Mouse (Mus musculus): Measurements from ENCODE around the gene Ifna11. TPM values are rescaled to one million over a fixed set of nuclear protein-coding genes. Genes with fewer than 3 reads are reported as not detected.
"Not testable (repeated sequence)": the region's sequence is repeated elsewhere in the genome, so short reads cannot be mapped to it uniquely, and the experiment has no call there.

Gene Ifna11
- total and polyA plus RNA-seq, 3 experiments = not detected

- Histone ChIP-seq H3K9me3 (replicated peaks; ENCODE audit: low read length) (peaks cover 10% of the 10 kb centered on the region), H3K4me1 (ENCODE audit: control insufficient read depth in 1 of 2, insufficient read depth in 2 of 2) (no peaks in the 10 kb centered on the region), H3K36me3 (replicated peaks in 1 of 2; ENCODE audit: control insufficient read depth in 1 of 2, insufficient read depth in 1 of 2, low read length in 1 of 2) (no peaks in the 10 kb centered on the region), H3K4me2 (ENCODE audit: insufficient read depth, low read depth, poor library complexity, severe bottlenecking) (no peak within 1 kb of the TSS), H3K9ac (ENCODE audit: insufficient read depth, low read depth) (no peak within 1 kb of the TSS), H3K27me3 (replicated peaks) (peaks cover 46% of the 10 kb centered on the region), H3K27ac (ENCODE audit: insufficient read depth, low read depth) (no peak within 1 kb of the TSS), H3K79me2 (replicated peaks; ENCODE audit: control insufficient read depth, extremely low read depth, insufficient read depth, poor library complexity, severe bottlenecking) (no peaks in the 10 kb centered on the region), H3K4me3 (replicated peaks in 1 of 3; ENCODE audit: low read depth in 2 of 3, low read length in 2 of 3, poor library complexity in 1 of 3) (no peak within 1 kb of the TSS)
- no peak for DNase-seq (ENCODE audit: extremely low read depth)
- in situ Hi-C loops (cut with MboI; ENCODE audit: low pct_ligation_motif_present, low pct_unique_long_range_greater_than_20kb, low sequenced_read_pairs) (no loop called here), dilution Hi-C loops (cut with MboI; ENCODE audit: extremely low pct_ligation_motif_present, extremely low pct_unique_long_range_greater_than_20kb, low sequenced_read_pairs) (no loop called here)
- TF ChIP-seq MYC (IDR thresholded peaks at IDR 0.05; ENCODE audit: low read depth, low read length) (no peak), ZNF384 (IDR thresholded peaks at IDR 0.05; ENCODE audit: low read depth, low read length) (no peak), POLR2A (IDR thresholded peaks at IDR 0.05; ENCODE audit: low read depth, low read length) (no peak), ETS1 (conservative IDR thresholded peaks at IDR 0.05; ENCODE audit: low read depth, low read length) (no peak), BHLHE40 (IDR thresholded peaks at IDR 0.05; ENCODE audit: low read depth, low read length) (no peak), MAFK (IDR thresholded peaks at IDR 0.05; ENCODE audit: insufficient replicate concordance, low read length) (no peak), HCFC1 (IDR thresholded peaks at IDR 0.05; ENCODE audit: low read depth, low read length) (no peak), RAD21 (IDR thresholded peaks at IDR 0.05; ENCODE audit: low read depth, low read length) (no peak), SMC3 (IDR thresholded peaks at IDR 0.05; ENCODE audit: low read depth, low read length) (no peak), RCOR1 (conservative IDR thresholded peaks at IDR 0.05; ENCODE audit: low read depth, low read length) (no peak), CHD2 (IDR thresholded peaks at IDR 0.05; ENCODE audit: low read length) (no peak), JUN (IDR thresholded peaks at IDR 0.05; ENCODE audit: insufficient read depth, low read depth, low read length) (no peak)
These were observed 3.8 kb upstream of the Ifna11 start, which contains the start of gene Ifna7 for GRCm38 (mm10) chr4:88815928-88816327. Gene Ifna7 (plus strand): TSS chr4:88816228.

- Histone ChIP-seq H3K4me2 (ENCODE audit: insufficient read depth, low read depth, poor library complexity, severe bottlenecking) (no peak overlapping the region), H3K4me3 (replicated peaks in 1 of 3; ENCODE audit: low read depth in 2 of 3, low read length in 2 of 3, poor library complexity in 1 of 3) (no peak overlapping the region), H3K9ac (ENCODE audit: insufficient read depth, low read depth) (no peak overlapping the region), H3K36me3 (replicated peaks in 1 of 2; ENCODE audit: control insufficient read depth in 1 of 2, insufficient read depth in 1 of 2, low read length in 1 of 2) (no peaks in the 10 kb centered on the region), H3K4me1 (ENCODE audit: control insufficient read depth in 1 of 2, insufficient read depth in 2 of 2) (no peaks in the 10 kb centered on the region), H3K79me2 (replicated peaks; ENCODE audit: control insufficient read depth, extremely low read depth, insufficient read depth, poor library complexity, severe bottlenecking) (no peaks in the 10 kb centered on the region), H3K27me3 (replicated peaks) (peaks cover 20% of the 10 kb centered on the region), H3K9me3 (replicated peaks; ENCODE audit: low read length) (no peaks in the 10 kb centered on the region), H3K27ac (ENCODE audit: insufficient read depth, low read depth) (no peak overlapping the region)
- in situ Hi-C loops (cut with MboI; ENCODE audit: low pct_ligation_motif_present, low pct_unique_long_range_greater_than_20kb, low sequenced_read_pairs) (no loop called here), dilution Hi-C loops (cut with MboI; ENCODE audit: extremely low pct_ligation_motif_present, extremely low pct_unique_long_range_greater_than_20kb, low sequenced_read_pairs) (no loop called here)
- peak; percentile 27 for DNase-seq (ENCODE audit: extremely low read depth)
- peak; percentile 55 to 73 for TF ChIP-seq CTCF (conservative IDR thresholded peaks at IDR 0.05 in 1 of 2, IDR thresholded peaks at IDR 0.05 in 1 of 2; ENCODE audit: low read depth in 2 of 2, low read length in 2 of 2)
- peak; percentile 46 for TF ChIP-seq SMC3 (IDR thresholded peaks at IDR 0.05; ENCODE audit: low read depth, low read length)
- TF ChIP-seq MAZ (IDR thresholded peaks at IDR 0.05; ENCODE audit: low read depth, low read length) = no peak
- no peak for TF ChIP-seq KAT2A (IDR thresholded peaks at IDR 0.05; ENCODE audit: insufficient replicate concordance, low read length)
- TF ChIP-seq ELF1 (IDR thresholded peaks at IDR 0.05; ENCODE audit: low read depth, low read length) = no peak
- TF ChIP-seq ZMIZ1 (IDR thresholded peaks at IDR 0.05; ENCODE audit: low read depth, low read length) = no peak
- TF ChIP-seq RCOR1 (conservative IDR thresholded peaks at IDR 0.05; ENCODE audit: low read depth, low read length) = no peak
- TF ChIP-seq RAD21 (IDR thresholded peaks at IDR 0.05; ENCODE audit: low read depth, low read length) = peak; percentile 19
- no peak for TF ChIP-seq NELFE (IDR thresholded peaks at IDR 0.05; ENCODE audit: low read depth, low read length)
- no peak for TF ChIP-seq USF1 (IDR thresholded peaks at IDR 0.05; ENCODE audit: low read depth, low read length)
- TF ChIP-seq ZNF384 (IDR thresholded peaks at IDR 0.05; ENCODE audit: low read depth, low read length) = no peak
These were observed 3.2 kb downstream of the Ifna11 start for GRCm38 (mm10) chr4:88822995-88823394.

GRCm38 (mm10) chr4:88827116-88827515, 7.4 kb downstream of the Ifna11 start, which contains the start of gene Ifna6:
Gene Ifna6 (plus strand): TSS chr4:88827416.
- DNase-seq (ENCODE audit: extremely low read depth); H3K4me3 ChIP-seq (replicated peaks in 1 of 3; ENCODE audit: low read depth in 2 of 3, low read length in 2 of 3, poor library complexity in 1 of 3); H3K9me3 ChIP-seq (replicated peaks; ENCODE audit: low read length); H3K36me3 ChIP-seq (replicated peaks in 1 of 2; ENCODE audit: control insufficient read depth in 1 of 2, insufficient read depth in 1 of 2, low read length in 1 of 2); in situ Hi-C loops (cut with MboI; ENCODE audit: low pct_ligation_motif_present, low pct_unique_long_range_greater_than_20kb, low sequenced_read_pairs); dilution Hi-C loops (cut with MboI; ENCODE audit: extremely low pct_ligation_motif_present, extremely low pct_unique_long_range_greater_than_20kb, low sequenced_read_pairs); H3K79me2 ChIP-seq (replicated peaks; ENCODE audit: control insufficient read depth, extremely low read depth, insufficient read depth, poor library complexity, severe bottlenecking); H3K9ac ChIP-seq (ENCODE audit: insufficient read depth, low read depth); H3K27ac ChIP-seq (ENCODE audit: insufficient read depth, low read depth); H3K4me1 ChIP-seq (ENCODE audit: control insufficient read depth in 1 of 2, insufficient read depth in 2 of 2); H3K4me2 ChIP-seq (ENCODE audit: insufficient read depth, low read depth, poor library complexity, severe bottlenecking): not testable (repeated sequence)
- H3K27me3 ChIP-seq (replicated peaks) = peaks cover 22% of the 10 kb centered on the region
